Mouse (Mus musculus) adrenal gland, adult 10 weeks (tissue): Measurements from ENCODE around the gene Rpe. TPM values are rescaled to one million over a fixed set of nuclear protein-coding genes. Genes with fewer than 3 reads are reported as not detected.

ENCODE experiments used
- polyA plus RNA-seq: library from polyadenylated mRNA; stranded (reverse); fragments of 350-450 nt; fragmentation: Illumina TruSeq; extraction: RNeasy Lipid Tissue Mini Kit (QIAGEN cat#74804); gene quantifications from one replicate; pipeline ENCODE4 v1.2.3, GENCODE M21; 2014; ENCODE audit warnings: low read depth, low replicate concordance

Gene Rpe
- polyA plus RNA-seq = 203 TPM

DNA sequence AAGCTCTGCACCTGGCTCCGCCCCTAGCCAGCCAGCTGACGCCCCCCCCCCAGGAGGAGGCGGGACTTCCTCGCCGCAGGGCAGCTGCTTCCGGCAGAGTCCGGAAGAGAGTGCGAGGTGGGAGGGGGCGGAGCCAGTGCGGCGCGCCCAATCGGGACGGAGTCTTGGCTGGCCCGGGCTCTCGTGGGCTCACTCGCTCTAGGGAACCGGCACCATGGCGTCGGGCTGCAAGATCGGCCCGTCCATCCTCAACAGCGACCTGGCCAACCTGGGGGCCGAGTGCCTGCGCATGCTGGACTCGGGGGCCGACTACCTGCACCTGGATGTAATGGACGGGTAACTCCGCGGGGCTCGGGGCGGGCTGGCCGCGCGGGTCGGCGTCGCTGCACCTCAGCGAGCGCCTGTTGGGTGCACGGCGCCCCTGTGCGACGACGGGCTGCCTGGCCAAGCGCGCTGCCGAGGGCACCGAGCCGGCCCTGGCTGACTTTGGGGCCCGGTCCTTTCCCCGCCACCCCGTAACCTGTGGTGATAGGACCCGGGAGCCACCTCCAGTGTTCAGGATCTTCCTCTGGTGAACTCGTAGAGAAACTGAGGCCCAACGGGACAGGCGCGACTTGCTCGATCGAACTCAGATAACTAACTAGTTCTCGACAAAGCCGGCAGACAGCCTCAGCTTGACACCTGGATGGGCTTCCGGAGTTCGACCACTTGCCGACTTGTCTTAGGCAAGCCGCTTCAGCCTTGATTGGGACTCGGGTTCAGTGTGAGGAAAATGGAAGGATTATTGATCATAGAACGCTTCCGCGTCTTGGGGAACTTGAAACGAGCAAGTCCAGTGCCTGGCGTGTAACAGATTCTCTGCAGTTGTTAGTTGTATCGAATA is at the start of gene Rpe:
Gene Rpe, plus strand, starts transcription at position 139 of the 883 bp plus-strand sequence.

Other genes starting within 250 kb of the Rpe start
- 17.6 TPM for gene Unc80, start 232.5 kb upstream of the Rpe start, polyA plus RNA-seq
- 61.2 TPM for gene Kansl1l, start 116.7 kb downstream of the Rpe start, polyA plus RNA-seq
- gene Acadl, start 162.4 kb downstream of the Rpe start, polyA plus RNA-seq = 759 TPM
- 71.5 TPM for gene Myl1, start 244.6 kb downstream of the Rpe start, polyA plus RNA-seq